Mouse (Mus musculus) left cerebral cortex, postnatal 25 days (tissue): Measurements from ENCODE around the gene Rnf135. TPM values are rescaled to one million over a fixed set of nuclear protein-coding genes. Genes with fewer than 3 reads are reported as not detected.
"Not testable (repeated sequence)": the region's sequence is repeated elsewhere in the genome, so short reads cannot be mapped to it uniquely, and the experiment has no call there.

Experiments used
- DNase-seq, 2 experiments: peaks; one replicate each; pipeline ENCODE4 v3.0.0; 2022; ENCODE audit warnings: low spot score in 2 of 2, mixed read lengths in 1 of 2
- intact Hi-C: fragments of 180-260 bp; cut with DNase I; formaldehyde crosslinking; loops from one replicate; pipeline ENCODE4 v1.15.1; 2025
- total RNA-seq, 2 experiments: library from RNA; stranded (reverse); gene quantifications; 2 replicates each; pipeline ENCODE4 v1.2.3; 2021

Rnf135 gene
- total RNA-seq, 2 experiments from 2014 or later: 3.4 to 4.1 TPM

DNA sequence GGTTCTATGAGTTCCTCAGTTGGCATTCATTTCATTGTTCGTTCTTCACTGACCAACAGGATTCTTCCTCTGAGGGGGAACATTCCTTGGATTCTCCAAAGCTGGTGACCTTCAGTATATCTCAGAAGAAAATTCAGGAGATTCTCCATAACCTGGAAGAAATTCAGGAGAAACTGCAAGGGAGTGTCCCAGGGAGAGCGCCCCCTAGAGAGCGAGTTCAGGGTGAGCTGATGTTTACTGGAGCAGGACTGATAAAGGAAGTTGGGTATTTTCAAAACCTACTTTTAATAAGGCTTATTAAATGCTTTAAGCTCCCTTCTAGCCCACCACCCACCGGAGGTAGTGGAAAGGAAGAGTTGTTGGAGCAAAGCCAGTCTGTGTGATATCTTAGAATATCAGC, 10.2 kb downstream of the Rnf135 start:
- intact Hi-C loops: no loop called here

DNA sequence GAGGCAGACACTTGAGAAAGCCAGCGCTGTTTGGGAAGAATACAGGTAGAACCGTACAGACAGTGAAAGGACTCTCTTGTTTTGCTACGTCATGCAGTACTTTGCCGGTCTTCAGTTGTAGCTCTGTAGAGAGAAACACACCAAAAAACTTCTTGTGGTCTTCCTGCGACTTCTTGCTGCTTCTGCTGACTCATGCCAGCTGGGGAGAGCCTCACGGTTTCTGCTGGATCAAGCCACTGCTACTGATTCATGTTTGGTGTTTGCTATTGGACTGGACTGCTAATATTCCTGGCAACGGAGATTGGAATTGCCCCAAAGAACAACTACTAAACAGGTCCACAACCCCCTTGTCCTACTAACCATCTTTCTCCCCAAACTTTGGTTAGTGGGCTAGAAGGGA, 12.7 kb downstream of the Rnf135 start:
- DNase-seq: no peak
- intact Hi-C loops: no loop called here

More for the DNA sequence above, 10.2 kb downstream of the Rnf135 start:
- DNase-seq: no peak

DNA sequence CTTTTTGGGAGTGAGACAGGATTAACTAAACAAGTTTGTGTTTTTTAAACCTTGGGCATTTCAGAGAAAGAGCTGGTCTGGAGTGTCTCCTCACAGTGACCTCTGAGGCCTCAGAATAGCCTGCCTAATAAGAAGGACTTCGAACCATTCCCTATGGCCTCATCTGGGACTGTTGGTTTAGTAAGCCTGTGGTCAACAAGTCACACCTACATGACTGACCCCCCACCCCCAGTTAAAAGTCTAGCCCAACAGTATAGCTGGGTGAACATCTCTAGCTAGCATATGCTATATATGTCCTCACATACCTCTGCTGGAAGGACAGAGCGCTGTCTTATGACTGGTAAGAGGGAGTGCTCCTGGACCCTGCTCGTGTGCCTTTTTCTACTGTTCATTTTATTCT, 15.7 kb downstream of the Rnf135 start:
- no peak for DNase-seq
- intact Hi-C loops: no loop called here

DNA sequence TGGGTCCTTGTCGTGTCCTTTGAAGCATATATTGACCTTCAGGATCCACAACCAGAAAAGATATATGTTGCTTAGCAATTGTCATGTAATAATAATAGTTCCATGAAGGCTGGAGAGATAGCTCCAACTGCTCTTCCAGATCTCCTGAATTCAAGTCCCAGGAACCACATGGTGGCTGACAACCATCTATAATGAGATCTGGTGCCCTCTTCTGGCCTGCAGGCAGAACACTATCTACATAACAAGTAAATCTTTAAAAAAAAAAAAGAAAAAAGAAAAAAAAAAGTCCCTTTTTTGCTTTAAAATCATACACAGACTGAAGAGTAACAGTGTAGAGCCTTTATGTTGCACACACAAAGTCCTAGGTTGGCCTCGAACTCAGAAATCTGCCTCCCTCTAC, 16.1 kb downstream of the Rnf135 start:
- no peak for DNase-seq
- intact Hi-C loops: no loop called here

DNA sequence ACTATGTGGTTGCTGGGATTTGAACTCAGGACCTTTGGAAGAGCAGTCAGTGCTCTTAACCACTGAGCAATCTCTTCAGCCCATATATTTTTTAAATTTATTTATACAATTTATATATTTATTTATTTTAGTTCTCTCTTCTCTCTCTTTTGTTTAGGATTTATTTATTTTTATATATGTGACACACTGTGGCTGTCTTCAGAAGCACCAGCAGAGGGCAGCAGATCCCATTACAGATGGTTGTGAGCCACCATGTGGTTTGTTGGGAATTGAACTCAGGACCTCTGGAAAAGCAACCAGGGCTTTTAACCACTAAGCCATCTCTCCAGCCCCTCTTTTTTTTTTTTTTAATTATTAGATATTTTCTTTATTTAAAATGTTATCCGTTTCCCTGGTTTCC, 16.7 kb downstream of the Rnf135 start:
- intact Hi-C loops: no loop called here
- no peak for DNase-seq

DNA sequence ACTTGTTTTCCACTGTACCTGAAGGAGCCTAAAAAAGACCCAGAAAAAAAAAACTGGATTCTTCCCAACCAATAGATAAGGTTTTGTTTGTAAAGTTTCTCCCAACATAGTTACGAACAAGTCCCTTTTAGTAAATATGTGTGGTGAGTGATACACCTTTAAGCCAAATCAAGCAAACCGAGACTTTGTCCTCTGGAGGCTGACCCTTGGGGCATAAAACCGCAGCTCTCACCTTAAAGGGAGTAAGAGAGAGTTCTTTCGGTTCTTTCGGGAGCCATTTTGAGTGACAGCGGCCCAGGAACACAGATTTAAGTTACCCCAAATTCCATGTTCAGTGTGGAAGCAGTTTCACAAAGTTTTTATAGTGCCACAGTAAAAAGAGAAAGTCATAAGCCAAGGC, 18.6 kb downstream of the Rnf135 start:
- intact Hi-C loops: no loop called here
- DNase-seq: no peak

DNA sequence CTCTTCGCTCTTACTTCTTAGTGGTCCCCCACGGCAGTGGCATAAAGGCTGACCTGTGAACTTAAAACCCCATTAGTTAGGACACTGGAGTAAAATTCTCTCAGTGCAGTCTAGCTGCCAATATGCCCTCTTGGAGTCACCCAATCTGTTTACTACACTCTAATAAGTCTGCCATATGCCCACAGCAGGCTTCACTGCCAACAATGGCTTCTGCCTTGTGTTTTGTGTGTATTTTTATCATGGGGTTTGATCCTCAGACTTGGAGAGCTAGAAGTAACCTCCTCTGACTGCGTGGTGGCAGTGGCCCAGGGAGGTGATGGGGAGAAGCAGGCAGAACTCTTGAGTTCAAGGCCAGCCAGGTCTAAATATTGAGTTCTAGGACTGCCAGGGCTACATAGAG, 20.4 kb downstream of the Rnf135 start:
- DNase-seq: no peak
- intact Hi-C loops: no loop called here

DNA sequence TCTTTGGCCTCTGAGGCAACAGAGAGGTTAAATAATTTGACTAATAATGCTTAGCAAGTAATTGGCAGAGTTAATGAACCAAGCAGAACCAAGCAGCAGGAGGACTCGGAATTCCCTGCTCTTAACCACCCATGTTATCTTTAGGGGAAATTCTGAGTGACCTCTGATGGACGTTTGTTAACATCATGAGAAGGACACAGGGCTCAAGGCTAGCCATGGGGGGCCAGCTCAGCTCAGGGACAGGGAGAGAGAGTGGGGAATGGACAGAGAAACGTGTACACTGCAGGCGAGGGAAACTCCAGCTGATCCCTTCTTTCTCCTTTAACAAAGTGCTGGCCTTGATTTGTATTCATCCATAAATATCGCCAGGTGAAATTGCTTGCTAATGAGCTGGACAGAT, 21.3 kb downstream of the Rnf135 start:
- intact Hi-C loops: no loop called here

DNA sequence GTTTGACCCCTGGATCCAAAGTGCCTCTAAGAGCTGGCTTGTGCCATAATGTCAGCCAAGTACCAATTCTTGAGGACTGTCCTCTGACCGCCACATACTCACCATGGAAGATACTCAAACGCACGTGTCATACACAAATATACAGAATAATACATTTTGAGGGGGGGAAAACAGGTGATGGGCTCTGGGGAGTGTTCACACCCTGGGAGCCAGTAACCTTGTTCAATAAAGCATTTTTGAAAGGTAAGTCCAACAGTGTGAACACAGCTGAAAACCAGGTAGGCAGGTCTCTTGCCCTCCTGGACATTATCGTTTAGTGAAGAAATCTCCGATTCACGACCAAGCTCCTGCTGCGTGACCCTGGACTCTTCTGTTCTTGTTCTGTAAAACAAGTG, 24.8 kb downstream of the Rnf135 start:
- intact Hi-C loops: loop anchor here (2.0 kb wide), 1 partner anchor 24 kb away; no protein-coding TSS in a partner anchor
- peak in 1 of 2 experiments; percentile 4 for DNase-seq

More for the DNA sequence above, 21.3 kb downstream of the Rnf135 start:
- DNase-seq: no peak

DNA sequence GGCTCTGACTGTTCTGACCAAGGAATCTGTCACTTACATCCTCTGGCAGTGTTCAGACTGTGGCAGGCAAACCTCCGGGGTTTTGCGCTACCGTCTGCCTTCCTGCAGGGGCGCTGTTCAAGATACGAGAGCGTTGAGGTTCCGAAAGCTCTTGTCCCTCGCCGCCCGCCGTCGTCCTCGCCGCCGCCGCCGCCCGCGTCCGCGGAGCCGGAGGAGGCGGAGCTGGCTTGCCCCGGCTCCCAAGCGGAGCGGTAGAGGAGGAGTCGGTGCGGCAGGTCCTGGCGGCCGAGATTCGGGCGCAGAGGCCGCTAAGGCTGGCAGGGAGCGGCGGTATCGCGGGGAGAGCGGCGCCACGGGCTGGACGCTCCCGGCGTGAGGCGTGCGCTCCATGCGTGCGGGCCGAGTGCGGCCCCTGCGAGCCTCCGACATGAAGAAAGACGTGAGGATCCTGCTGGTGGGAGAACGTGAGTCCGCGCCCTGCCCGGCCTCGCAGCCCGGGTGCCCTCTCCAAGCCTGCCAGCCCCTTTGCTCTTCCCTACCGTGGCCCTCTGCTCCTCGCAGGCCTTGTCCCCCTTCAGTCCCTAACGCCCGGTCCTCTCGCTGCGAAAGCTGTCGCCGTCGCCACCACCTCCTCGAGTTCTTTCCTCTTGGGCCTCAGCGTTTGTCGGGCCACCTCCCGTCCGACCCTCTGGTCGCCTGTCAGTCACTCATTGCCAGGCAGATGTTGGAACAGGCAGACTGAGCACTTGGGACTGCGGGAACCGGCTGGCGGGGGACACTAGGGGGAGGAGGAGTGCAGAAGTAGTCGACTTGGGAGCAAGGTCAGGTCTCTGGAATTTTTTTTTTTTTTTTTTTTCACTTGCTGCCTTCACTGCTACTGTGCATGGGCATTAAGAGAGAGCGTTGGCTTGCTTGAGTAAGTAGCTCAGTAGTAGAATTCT, 25.5 kb downstream of the Rnf135 start, which contains the start of gene Rhot1:
TSS of gene Rhot1 (plus strand) at position 160 of the 941 bp plus-strand sequence.
- DNase-seq: peak; percentile 96 to 97
- intact Hi-C loops: loop anchor here (2.0 kb wide), 1 partner anchor 24 kb away; no protein-coding TSS in a partner anchor

DNA sequence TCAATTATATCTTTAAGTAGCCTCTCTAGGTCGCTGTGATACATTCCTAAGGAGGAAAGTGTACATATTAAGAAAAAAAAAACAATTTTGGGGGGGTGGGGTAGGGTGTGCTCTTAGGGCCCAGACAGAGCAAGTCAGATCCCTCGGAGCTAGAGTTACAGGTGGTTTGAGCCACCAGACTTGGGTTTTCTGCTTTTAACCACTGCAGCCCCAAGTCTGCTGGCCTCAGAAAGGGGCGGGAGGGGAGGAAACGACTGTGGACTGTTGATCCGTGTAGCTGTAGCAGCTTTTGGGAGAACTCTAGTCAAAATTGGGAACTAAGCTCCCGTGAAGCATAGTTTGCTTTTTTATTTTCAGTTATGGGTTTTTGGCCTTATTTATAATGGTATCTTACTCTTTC, 26.7 kb downstream of the Rnf135 start:
- DNase-seq: no peak
- intact Hi-C loops: no loop called here

DNA sequence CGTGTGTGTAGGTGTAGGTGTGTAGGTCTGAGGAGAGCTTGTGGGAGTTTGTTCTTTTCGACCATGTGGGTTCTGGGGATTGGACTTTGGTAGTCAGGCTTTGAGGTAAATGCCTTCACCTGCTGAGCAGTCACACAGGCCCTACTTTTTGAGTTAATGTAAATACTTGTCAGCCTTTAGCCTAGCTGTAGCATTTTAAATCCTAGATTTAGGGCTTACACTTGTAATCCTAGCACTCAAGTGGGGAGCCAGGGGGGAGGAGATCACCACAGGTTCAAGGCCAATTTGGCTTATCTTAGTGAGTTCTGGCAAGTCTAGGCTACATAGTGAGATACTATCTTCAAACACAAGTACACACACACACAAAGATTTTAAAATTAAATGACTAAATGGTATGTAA, 28.6 kb downstream of the Rnf135 start:
- DNase-seq: no peak
- intact Hi-C loops: no loop called here

DNA sequence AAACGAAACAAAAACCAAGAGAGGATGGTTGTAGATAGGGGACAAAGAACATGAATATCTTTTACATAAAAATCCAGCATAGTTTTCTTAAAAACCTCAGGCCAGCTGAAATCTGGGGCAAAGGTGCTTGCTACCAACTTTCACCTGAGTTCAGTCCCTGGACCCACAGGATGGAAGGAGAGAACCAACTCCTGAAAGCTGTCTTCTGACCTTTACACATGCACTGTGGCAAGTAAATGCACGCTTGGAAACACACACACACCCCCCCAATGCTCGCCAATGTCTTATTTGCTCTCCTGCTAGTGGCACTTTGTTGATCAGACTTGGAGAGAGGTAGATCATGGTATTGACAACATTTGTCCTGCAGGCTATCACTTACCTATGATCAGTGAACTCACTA, 31.6 kb downstream of the Rnf135 start:
- intact Hi-C loops: no loop called here
- DNase-seq: no peak

DNA sequence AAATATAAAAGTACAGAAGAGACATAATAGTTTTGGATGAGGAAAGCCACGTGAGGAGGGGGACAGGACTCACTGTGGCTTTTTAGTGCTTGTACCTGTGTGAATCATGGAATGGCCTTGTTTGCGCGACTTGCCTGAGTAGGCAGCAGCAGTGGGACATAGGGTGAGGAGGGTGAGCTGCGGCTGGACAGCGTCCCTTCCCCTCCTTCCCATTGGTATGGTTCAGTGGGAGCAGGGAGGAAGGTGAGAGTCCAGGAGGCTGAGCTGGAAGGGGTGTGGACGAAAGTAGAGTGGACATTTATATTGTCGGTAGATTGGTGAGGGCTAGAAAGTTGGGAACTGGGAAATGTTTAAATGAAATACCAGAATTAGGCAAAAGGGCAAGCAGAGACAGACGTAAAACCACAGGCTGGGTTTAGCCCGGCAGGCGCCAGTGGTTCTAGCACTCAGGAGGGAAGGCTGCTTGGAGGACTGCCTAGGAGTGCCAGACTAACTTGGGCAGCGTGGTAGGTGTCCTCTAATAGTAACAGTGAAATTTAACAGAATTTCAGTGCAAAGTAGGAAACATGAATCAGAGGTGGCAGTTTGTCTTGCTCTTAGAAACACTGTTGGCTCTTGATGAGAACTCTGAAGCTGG, 35.1 kb downstream of the Rnf135 start:
- DNase-seq: peak in 1 of 2 experiments; percentile 37
- intact Hi-C loops: no loop called here

DNA sequence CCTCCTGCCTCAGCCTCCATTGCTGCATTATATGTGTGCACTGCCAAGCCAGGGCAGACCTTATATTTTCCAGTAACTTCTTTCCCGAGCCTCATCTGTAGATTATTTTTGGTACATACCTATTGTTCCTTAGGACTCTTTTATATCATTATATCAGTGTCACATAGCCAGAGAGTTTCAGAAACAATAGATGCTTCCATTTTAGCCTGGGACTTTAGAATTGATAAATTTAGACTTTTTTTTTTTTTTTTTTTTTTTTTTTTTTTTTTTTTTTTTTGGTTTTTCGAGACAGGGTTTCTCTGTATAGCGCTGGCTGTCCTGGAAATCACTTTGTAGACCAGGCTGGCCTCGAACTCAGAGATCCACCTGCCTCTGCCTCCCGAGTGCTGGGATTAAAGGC, 46.4 kb downstream of the Rnf135 start:
- intact Hi-C loops: not testable (repeated sequence)

DNA sequence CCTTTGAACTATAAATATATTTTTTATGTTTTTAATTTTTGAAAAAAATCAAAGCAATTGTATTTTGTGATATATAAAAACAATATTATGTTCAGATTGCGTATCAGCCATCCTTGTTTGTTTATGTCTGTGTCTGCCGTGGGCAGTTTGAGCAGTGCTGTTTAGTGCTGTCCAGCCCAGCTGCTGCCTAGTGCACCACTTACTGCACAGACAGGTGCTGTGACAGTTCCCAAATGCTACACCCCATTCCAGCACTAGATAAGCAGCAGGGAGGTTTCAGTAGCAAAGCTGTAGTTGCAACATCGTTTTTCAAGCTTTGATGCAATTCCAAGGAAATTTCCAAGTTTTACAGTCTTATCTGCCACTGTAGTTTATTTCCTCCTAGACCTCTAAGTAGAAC, 53.6 kb downstream of the Rnf135 start:
- DNase-seq: no peak
- intact Hi-C loops: no loop called here

More for the DNA sequence above, 46.4 kb downstream of the Rnf135 start:
- DNase-seq: not testable (repeated sequence)

DNA sequence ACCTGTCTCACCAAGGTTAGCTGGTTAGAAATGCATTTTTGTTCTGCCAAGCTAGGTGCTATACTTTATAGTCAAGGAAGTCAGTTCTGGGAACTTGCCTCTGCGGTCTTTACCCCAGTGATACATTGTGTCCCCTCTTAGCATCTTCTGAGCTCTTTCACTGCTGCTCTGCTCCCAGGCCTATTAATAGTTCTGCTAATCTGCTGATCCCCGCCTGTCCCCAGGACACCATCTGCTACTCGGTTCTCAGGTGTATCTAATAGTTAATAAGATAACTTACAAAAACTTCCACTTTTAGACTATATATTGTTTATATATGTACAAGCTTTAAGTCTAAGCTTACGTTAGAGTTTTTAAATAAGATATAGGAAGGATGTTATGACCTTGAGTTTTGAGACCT, 54.7 kb downstream of the Rnf135 start:
- intact Hi-C loops: no loop called here
- no peak for DNase-seq

DNA sequence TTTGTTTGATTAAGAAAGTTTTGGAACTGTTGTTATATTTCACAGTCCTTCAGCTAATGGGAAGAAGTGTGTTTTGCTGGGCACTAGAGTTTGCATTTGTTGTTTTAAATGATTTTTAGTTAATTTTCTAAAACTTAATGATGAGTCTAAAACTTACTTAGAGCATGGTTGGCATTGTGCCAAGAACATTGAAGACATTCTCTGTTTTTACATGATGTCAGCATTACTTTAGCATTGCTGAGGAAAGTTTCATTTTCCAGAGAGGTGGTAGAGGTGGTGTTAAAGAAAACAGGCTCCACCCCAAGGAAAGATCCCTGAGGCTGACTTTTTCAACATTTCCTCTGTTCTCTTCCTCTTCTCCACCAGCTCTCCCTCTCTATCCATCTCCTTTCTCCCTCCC, 63.4 kb downstream of the Rnf135 start:
- intact Hi-C loops: no loop called here
- no peak for DNase-seq

DNA sequence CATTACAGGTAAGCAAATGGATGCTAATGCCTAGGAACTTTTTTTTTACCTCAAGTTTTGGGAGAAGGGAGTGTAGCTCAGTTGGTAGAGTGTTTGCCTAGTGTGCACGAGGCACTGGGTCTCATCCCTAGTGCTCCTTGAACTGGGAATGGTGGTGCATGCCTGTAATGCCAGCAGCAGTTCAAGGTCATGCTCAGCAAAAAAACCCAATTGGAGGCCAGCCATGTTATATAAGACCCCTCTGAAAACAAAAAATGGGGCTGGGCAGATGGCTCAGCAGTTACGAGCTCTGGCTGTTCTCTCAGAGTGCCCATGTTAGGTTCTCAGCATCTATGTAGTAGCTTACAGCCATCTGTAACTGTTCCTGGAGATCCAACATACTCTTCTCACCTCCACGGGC, 64.9 kb downstream of the Rnf135 start:
- intact Hi-C loops: no loop called here
- DNase-seq: no peak
